Mouse (Mus musculus) stomach, embryonic 16.5 days (tissue): Measurements from ENCODE around the gene Tgm7. TPM values are rescaled to one million over a fixed set of nuclear protein-coding genes. Genes with fewer than 3 reads are reported as not detected.

ENCODE experiments used
- ATAC-seq: fragments of 200-750 bp; cut with Nextera tagmentation; 2 replicates; pipeline ENCODE4 v1.8.0; 2017; ENCODE audit warnings: moderate number of reproducible peaks, moderate TSS enrichment; ENCODE audit not compliant: insufficient read depth, low FRiP score
- H3K27ac ChIP-seq: fragments of 300-500 bp; sonication (generic); 2 replicates; pipeline ENCODE4 v1.5.1; 2014; ENCODE audit warnings: low read length
- H3K27me3 ChIP-seq: fragments of 300-500 bp; sonication (generic); 2 replicates; pipeline ENCODE4 v1.6.1; 2014; ENCODE audit warnings: low read length, control low read depth, mixed read lengths; ENCODE audit not compliant: control insufficient read depth, insufficient read depth
- H3K36me3 ChIP-seq: fragments of 300-500 bp; sonication (generic); 2 replicates; pipeline ENCODE4 v1.6.1; 2014; ENCODE audit warnings: low read length; ENCODE audit not compliant: control insufficient read depth, insufficient read depth
- H3K4me1 ChIP-seq: fragments of 300-500 bp; sonication (generic); 2 replicates; pipeline ENCODE4 v1.6.1; 2014; ENCODE audit warnings: low read length, control low read depth, mixed read lengths; ENCODE audit not compliant: control insufficient read depth, insufficient read depth
- H3K4me2 ChIP-seq: fragments of 300-500 bp; sonication (generic); 2 replicates; pipeline ENCODE4 v1.6.1; 2014; ENCODE audit warnings: low read depth, low read length, mixed read lengths
- H3K4me3 ChIP-seq: fragments of 300-500 bp; sonication (generic); replicated peaks from 2 replicates; pipeline ENCODE4 v1.5.1; 2014; ENCODE audit warnings: mild to moderate bottlenecking, low read length
- H3K9ac ChIP-seq: fragments of 300-500 bp; sonication (generic); 2 replicates; pipeline ENCODE4 v1.6.1; 2014; ENCODE audit warnings: low read length
- H3K9me3 ChIP-seq: fragments of 300-500 bp; sonication (generic); replicated peaks from 2 replicates; pipeline ENCODE4 v1.6.1; 2016; ENCODE audit warnings: low read length, control low read depth; ENCODE audit not compliant: control insufficient read depth
- WGBS: fragments of 180-500 bp; shearing (Covaris S2); extraction: QIAGEN DNeasy Blood & Tissue Kit; methylation state at CpG from one replicate; pipeline ENCODE4 v1.1.7; 2014; 5-methylcytosine and 5-hydroxymethylcytosine counted together
- polyA plus RNA-seq: library from polyadenylated mRNA; unstranded; fragments of >200 nt; fragmentation: Nextera tagmentation; extraction: Ambion mirVana; gene quantifications from 2 replicates; pipeline ENCODE4 v1.2.1, GENCODE M21; 2015

The Tgm7 gene
- polyA plus RNA-seq, 1 experiment from 2014 or later: 0.14 TPM

DNA sequence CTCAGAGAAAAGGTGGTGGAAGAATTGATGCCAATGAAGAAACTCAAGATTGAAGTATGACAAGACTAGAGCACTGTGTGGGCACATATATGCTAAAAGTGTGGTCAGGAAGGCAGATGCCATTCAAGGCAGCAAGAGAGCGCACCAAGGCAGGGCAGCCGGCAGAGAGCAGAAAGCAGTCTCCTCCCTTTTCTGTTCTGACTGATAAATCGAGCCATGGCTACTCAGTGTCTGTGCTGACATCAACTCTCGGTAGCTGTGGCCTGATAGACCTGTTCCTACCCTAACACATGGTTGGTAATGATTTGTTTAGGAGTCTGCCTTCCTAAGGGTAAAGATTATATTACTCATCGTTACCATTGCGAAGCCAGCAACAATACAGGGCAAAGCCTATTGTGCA, 53.7 kb downstream of the Tgm7 start:
- ATAC-seq: no peak

DNA sequence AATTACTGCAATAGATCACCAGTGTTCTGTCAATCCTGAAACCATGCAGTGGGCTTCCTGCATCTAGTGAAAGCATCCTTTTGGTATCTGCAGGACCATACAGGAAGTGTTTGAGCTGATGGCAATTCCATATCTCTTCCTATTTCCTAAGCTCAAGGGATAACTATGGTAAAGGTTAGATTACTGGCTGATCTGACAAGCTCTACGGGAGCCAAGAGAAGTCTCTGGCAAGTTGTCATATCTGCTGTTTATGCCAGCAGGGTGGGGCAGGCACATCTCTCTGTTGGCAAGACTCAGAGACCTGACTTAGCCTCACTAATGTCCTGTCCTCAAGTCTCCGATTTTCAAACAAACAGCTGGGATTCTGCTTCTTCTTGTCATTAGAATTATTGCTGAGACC, 55.5 kb downstream of the Tgm7 start:
- Histone ChIP-seq H3K36me3 (no peaks in the 10 kb centered on the region), H3K9ac (no peak overlapping the region), H3K4me3 (no peak overlapping the region), H3K27me3 (no peaks in the 10 kb centered on the region), H3K9me3 (no peaks in the 10 kb centered on the region), H3K27ac (no peak overlapping the region), H3K4me1 (no peaks in the 10 kb centered on the region), H3K4me2 (no peak overlapping the region)
- no peak for ATAC-seq
- WGBS: 61% methylated on average over 2 of the region's 2 CpGs

More for the DNA sequence above, 53.7 kb downstream of the Tgm7 start:
- Histone ChIP-seq H3K9ac (no peak overlapping the region), H3K4me2 (no peak overlapping the region), H3K27me3 (no peaks in the 10 kb centered on the region), H3K9me3 (no peaks in the 10 kb centered on the region), H3K27ac (no peak overlapping the region), H3K4me1 (no peaks in the 10 kb centered on the region), H3K4me3 (no peak overlapping the region), H3K36me3 (no peaks in the 10 kb centered on the region)
- WGBS: 78% methylated on average over 6 of the region's 6 CpGs

DNA sequence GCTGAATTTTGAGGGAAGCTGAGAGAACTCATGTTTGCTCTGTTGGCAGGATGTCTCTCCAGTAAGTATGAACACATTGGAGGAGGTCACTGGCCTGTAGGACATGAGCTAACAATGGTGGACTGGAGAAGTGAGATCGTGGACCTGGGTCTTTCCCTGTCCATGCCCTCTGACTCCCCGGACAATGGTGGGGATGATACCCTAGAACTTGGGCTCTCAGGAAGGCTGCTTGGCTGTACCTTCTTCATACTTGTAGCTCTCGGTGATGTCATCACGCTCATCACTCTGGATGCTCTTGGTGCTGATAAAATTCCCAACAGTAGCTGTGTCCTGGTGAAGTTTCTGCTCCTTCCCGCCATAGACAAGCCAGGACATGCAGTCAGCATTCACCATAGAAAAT, 57.4 kb downstream of the Tgm7 start:
- no peak for ATAC-seq
- Histone ChIP-seq H3K9ac (no peak overlapping the region), H3K36me3 (no peaks in the 10 kb centered on the region), H3K4me3 (no peak overlapping the region), H3K4me1 (no peaks in the 10 kb centered on the region), H3K27ac (no peak overlapping the region), H3K4me2 (no peak overlapping the region), H3K9me3 (no peaks in the 10 kb centered on the region), H3K27me3 (no peaks in the 10 kb centered on the region)
- 91% methylated on average over 5 of the region's 5 CpGs for WGBS

DNA sequence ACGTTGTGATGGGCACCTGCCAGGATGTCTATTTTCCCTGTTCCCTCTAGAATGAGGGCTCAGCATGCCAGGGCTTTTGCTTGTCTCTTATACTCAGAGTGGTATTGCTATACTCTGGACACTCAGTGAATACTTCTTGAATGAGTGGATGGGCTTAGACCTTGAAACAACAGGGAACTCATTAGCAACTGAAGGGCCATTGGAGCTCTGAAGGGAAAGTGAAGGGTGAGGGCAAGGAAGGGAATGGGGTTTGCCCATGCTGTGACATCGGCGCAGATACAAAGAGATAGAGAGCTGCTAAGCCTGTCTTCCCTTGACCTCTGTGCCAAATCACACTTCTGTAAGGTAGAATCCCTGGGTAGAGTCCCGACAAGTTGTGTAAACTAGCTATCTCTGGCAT, 63.9 kb downstream of the Tgm7 start:
- Histone ChIP-seq H3K27ac (no peak overlapping the region), H3K27me3 (no peaks in the 10 kb centered on the region), H3K4me2 (no peak overlapping the region), H3K4me3 (no peak overlapping the region), H3K9ac (no peak overlapping the region), H3K4me1 (no peaks in the 10 kb centered on the region), H3K9me3 (no peaks in the 10 kb centered on the region), H3K36me3 (no peaks in the 10 kb centered on the region)
- WGBS: 74% methylated on average over 4 of the region's 4 CpGs
- ATAC-seq: no peak

Other genes with a start within 250 kb of the Tgm7 start
- 21.3 and 21.5 TPM in 2 replicates for gene Ubr1, start 139.1 kb downstream of the Tgm7 start, polyA plus RNA-seq
- 4.7 and 4.8 TPM in 2 replicates for gene Tmem62, start 132.8 kb downstream of the Tgm7 start, polyA plus RNA-seq
- gene Ccndbp1, start 101.4 kb downstream of the Tgm7 start, polyA plus RNA-seq: 37.1 and 39.1 TPM in 2 replicates
- gene Epb42, start 72.7 kb downstream of the Tgm7 start, polyA plus RNA-seq: 6.5 and 8.0 TPM in 2 replicates
- gene Tgm5, start 24.0 kb downstream of the Tgm7 start, polyA plus RNA-seq: 1.5 and 2.7 TPM in 2 replicates
- 18.4 and 19.2 TPM in 2 replicates for gene Adal, start 30.6 kb upstream of the Tgm7 start, polyA plus RNA-seq
- gene Lcmt2, start 30.9 kb upstream of the Tgm7 start, polyA plus RNA-seq: 19.2 and 20.3 TPM in 2 replicates
- 47.6 and 50.3 TPM in 2 replicates for gene Tubgcp4, start 60.9 kb upstream of the Tgm7 start, polyA plus RNA-seq
- 8.8 and 9.6 TPM in 2 replicates for gene Zscan29, start 61.3 kb upstream of the Tgm7 start, polyA plus RNA-seq
- gene Trp53bp1, start 161.6 kb upstream of the Tgm7 start, polyA plus RNA-seq: 50.0 and 55.5 TPM in 2 replicates
- 3.2 and 3.5 TPM in 2 replicates for gene Map1a, start 179.8 kb upstream of the Tgm7 start, polyA plus RNA-seq
- 19.3 and 21.2 TPM in 2 replicates for gene Ppip5k1, start 245.6 kb upstream of the Tgm7 start, polyA plus RNA-seq
- 260 and 360 TPM in 2 replicates for gene Ckmt1, start 247.9 kb upstream of the Tgm7 start, polyA plus RNA-seq